Mouse (Mus musculus) mesoderm, embryonic 11.5 days (tissue): ENCODE measurements around the gene Foxo3.

Source experiments
- DNase-seq: peaks from one replicate; pipeline ENCODE4 v3.0.0-alpha.2; 2012; ENCODE audit warnings: low read depth, low spot score

Gene Foxo3

GRCm38 (mm10) chr10:42251749-42252323, 24.7 kb downstream of the Foxo3 start:
- no peak for DNase-seq

GRCm38 (mm10) chr10:42251203-42251602, 25.4 kb downstream of the Foxo3 start:
- DNase-seq = no peak

- DNase-seq = no peak
Measured at GRCm38 (mm10) chr10:42249965-42250364, 26.6 kb downstream of the Foxo3 start.

DNA sequence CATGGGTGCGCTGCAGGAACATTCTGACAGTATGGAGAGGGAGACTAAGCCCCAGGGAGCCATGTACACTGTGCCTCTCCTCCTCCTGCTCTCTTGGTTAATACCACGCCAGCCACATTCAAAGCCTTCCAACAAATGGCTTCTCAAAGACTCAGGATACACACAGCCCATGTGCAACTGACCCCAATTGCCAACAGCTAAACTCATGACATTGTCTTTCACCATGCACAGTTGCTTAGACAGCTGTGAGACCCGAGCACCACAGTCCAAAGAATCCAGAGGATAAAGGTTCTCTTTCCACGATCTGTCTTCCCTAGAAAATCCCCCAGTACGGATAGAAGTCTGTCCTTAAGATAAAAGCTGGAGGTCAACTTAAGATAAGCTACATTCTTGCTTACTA, 27.9 kb downstream of the Foxo3 start:
- DNase-seq = no peak

DNA sequence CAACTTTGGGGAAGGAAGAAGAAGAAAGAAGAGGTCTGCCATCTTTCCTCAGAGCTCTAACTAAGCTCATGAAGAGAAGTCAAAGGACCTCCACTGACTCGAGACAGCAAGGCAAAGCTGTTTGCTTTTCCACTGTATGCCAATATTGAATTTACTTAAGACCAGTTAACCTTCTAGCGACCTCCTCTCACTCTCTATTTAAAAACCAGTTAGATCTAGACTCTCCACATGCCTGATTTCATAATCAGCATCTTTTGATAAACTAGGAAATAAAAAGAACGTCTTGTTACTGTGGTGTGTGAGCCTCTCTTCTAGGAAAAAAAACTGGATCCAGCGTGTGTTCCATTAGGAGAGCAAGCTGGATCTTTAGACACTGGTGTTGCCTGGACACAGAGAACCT, 28.4 kb downstream of the Foxo3 start:
- no peak for DNase-seq

- no peak for DNase-seq
Measured at GRCm38 (mm10) chr10:42247125-42247816, 29.3 kb downstream of the Foxo3 start.

DNA sequence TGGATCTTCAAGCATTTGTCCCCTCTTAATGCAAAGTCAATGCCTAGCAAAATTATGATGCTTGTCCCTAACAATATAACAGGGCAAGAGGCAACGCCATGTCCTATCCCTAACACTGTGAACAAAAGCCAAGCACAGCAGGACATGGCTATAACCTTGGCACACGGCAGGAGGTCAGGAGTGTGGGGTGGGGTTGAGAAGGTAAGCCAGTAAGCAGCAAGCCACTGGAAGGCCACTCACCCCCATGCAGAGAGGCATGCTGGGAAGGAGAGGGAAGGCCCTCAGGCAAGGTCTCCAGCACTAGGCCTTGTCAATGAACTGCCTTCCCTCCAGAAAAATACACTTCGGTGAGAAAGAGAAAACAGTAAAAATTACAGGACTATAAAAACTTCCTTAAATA, 30.1 kb downstream of the Foxo3 start:
- DNase-seq = no peak

DNA sequence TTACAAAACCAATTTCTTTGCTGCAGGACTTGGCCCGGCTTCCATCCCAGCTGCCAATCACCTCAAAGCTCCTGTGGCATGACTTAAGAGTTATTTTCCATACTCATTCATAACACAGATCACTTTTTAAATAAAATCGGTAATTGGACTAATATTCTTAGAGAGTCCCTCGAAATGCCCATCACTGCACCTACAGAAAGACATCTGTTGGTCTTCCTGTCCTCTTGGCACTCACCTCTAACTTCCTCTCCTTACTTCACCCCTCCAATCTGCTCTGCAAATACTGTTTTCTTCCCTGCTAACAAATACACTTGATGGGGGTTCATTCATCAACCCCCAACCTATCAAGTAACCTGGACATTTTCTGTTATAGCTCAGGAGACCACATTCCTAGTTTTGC, 30.9 kb downstream of the Foxo3 start:
- DNase-seq = no peak

DNA sequence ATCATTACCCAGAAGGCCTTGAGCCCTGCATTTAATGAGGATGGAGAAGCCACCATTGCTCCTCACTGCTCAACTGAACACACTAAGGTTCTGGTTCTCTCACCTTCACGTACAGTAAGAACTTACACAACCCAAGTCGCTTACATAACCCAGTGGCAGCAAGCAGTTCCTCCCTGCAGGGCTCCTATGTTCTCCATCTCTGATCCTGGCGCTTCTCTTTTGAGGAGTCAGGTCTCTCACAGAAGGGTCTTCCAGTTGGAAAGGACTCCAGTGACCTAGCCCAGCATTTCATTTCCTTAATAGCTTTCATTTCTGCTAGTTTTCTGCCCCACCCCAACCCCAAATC, 31.3 kb downstream of the Foxo3 start:
- no peak for DNase-seq

- no peak for DNase-seq
Measured at GRCm38 (mm10) chr10:42244420-42245255, 31.9 kb downstream of the Foxo3 start.

DNA sequence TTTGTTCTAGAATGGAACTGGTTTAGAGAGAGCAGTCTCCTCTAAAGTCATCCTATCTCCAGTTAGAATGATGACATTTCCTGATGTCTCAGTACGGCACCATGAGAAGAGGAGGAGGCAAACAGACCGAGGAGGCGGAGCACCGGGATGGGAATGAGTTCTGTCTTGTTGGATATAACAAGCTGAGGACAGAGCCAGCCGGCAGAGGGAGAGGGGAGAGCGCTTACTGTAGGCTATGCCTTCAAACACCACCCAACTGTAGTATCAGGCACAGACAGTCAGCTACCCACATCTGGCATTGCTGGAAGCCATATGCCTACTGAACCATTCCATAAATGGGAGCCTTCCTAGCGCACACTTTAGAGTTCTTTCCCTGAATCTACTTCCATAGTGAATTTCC, 32.6 kb downstream of the Foxo3 start:
- no peak for DNase-seq

GRCm38 (mm10) chr10:42242484-42242883, 34.1 kb downstream of the Foxo3 start:
- no peak for DNase-seq

DNA sequence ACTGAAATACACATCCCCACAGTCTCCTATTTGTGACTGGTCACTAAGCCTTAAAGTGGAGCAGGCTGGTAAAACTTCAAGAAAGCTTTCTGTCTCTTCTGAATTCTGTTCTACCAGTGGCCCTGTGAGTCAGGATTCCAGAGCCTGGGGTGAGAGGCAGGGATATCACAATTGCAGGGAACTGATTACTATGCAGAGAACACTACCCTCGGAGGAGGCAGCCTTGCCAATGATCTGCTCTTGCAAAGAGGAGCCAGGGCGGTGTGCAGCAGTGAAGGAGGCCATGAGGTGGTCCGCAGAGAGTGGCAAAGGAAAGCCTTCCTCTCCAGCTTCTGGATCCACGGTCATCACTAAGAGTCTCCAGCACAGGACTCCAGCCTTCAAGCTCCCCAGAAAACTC, 34.8 kb downstream of the Foxo3 start:
- no peak for DNase-seq

GRCm38 (mm10) chr10:42239810-42240111, 36.8 kb downstream of the Foxo3 start:
- DNase-seq = no peak

DNA sequence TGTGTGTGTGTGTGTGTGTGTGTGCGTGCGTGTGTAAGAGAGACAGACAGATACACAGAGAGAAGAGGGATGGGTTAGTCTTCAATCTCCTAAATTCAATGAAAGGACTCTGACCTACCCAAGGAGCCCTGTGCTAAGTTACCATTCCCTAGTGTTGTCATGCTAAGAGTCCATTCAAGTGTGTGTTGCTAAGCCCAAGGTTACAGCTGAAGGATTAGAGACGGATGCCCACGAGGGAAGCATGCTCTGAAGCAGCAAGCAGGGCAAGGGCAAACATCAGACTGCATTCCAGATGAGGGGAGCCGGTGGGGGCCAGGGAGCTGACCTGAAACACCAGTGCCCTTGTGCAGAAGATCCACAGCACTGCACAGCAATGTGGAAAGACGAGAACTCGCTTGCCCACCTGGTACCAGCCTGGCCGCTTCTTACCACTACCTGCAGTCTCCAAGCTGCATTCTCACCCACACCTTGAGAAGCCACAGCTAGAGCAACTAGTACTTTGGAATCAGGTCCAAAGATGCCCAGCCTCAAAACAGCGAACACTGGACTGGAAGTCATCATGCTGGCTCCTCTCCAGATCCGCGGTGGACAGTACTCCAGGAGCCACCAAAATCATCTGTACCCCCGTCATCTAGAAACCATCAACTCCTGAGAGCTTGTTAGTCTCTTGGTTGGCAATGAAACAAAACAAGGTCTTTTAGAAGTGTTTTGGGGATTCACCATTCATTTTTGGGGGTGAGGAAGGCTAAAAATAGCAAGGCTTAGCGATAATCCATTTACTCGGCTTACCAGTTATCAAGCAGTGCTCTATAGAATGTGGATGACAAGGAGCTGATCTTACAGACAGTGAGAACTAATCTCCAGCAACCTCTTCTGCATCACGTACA, 37.4 kb downstream of the Foxo3 start:
- DNase-seq = no peak

- DNase-seq = no peak
Measured at GRCm38 (mm10) chr10:42238296-42238695, 38.3 kb downstream of the Foxo3 start.

- DNase-seq = no peak
Measured at GRCm38 (mm10) chr10:42237556-42237955, 39.0 kb downstream of the Foxo3 start.

DNA sequence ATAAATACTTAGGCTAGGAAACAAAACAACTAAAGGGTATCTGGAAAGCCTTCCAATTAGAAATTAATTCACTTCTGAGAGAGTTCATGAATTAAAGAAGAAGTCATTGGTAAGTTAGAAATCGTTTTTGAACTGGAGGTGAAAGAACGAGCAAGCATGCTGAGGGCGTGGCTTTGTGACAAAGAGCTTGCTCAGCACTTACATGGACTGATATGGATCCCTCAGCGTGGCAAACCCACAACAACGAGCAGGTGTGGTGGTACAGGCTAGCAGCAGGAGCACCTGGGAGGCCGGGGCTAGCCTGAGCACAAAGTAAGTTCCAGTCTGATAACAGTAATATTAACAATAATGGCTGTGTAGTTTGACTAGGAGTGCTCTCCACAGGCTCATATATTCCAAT, 41.2 kb downstream of the Foxo3 start:
- DNase-seq = no peak

GRCm38 (mm10) chr10:42232977-42233376, 43.6 kb downstream of the Foxo3 start:
- DNase-seq = no peak

- no peak for DNase-seq
Measured at GRCm38 (mm10) chr10:42231847-42232246, 44.7 kb downstream of the Foxo3 start.

- no peak for DNase-seq
Measured at GRCm38 (mm10) chr10:42231100-42231541, 45.4 kb downstream of the Foxo3 start.

- no peak for DNase-seq
Measured at GRCm38 (mm10) chr10:42230471-42231099, 46.0 kb downstream of the Foxo3 start.
